Mouse (Mus musculus) midbrain, embryonic 12.5 days (tissue): ENCODE measurements around the gene Parva. TPM values are rescaled to one million over a fixed set of nuclear protein-coding genes. Genes with fewer than 3 reads are reported as not detected.
A peak's percentile ranks its signal among the peaks of the same experiment; 100 is the strongest.

Experiments
- ATAC-seq: fragments of 200-750 bp; cut with Nextera tagmentation; 2 replicates; pipeline ENCODE4 v1.8.0; 2017; ENCODE audit warnings: low read depth, moderate TSS enrichment, moderate library complexity; ENCODE audit not compliant: low FRiP score
- H3K27ac ChIP-seq: fragments of 300-500 bp; sonication (generic); replicated peaks from 2 replicates; pipeline ENCODE4 v1.5.1; 2016; ENCODE audit warnings: mild to moderate bottlenecking
- H3K27me3 ChIP-seq: fragments of 300-500 bp; sonication (generic); 2 replicates; pipeline ENCODE4 v1.6.1; 2016; ENCODE audit warnings: mild to moderate bottlenecking
- H3K36me3 ChIP-seq: fragments of 300-500 bp; sonication (generic); 2 replicates; pipeline ENCODE4 v1.6.1; 2016
- H3K4me1 ChIP-seq: fragments of 300-500 bp; sonication (generic); 2 replicates; pipeline ENCODE4 v1.6.1; 2016
- H3K4me2 ChIP-seq: fragments of 300-500 bp; sonication (generic); replicated peaks from 2 replicates; pipeline ENCODE4 v1.6.1; 2016; ENCODE audit warnings: mild to moderate bottlenecking, moderate library complexity
- H3K4me3 ChIP-seq: fragments of 300-500 bp; sonication (generic); 2 replicates; pipeline ENCODE4 v1.5.1; 2016; ENCODE audit warnings: mild to moderate bottlenecking
- H3K9ac ChIP-seq: fragments of 300-500 bp; sonication (generic); replicated peaks from 2 replicates; pipeline ENCODE4 v1.6.1; 2016; ENCODE audit warnings: mild to moderate bottlenecking, moderate library complexity
- H3K9me3 ChIP-seq: fragments of 300-500 bp; sonication (generic); 2 replicates; pipeline ENCODE4 v1.6.1; 2016; ENCODE audit warnings: mild to moderate bottlenecking
- WGBS: fragments of 180-500 bp; shearing (Covaris S2); methylation state at CpG from one replicate; pipeline ENCODE4 v1.1.7; 2016; 5-methylcytosine and 5-hydroxymethylcytosine counted together
- polyA plus RNA-seq: library from polyadenylated mRNA; unstranded; fragments of >200 nt; fragmentation: Nextera tagmentation; extraction: Ambion mirVana; gene quantifications from 2 replicates; pipeline ENCODE4 v1.2.1, GENCODE M21; 2016

The Parva gene
- 54.8 and 55.6 TPM in 2 replicates for polyA plus RNA-seq

GRCm38 (mm10) chr7:112427357-112428157, at the start of gene Parva:
Gene Parva (plus strand): TSS chr7:112427505.
- H3K4me1 ChIP-seq, result peaks cover 18% of the 10 kb centered on the region
- WGBS, result 2% methylated on average over 48 of the region's 49 CpGs
- H3K27me3 ChIP-seq, result peaks cover 17% of the 10 kb centered on the region
- no peaks in the 10 kb centered on the region for H3K36me3 ChIP-seq
- peak within 1 kb of the TSS; percentile 81 for H3K9ac ChIP-seq
- peak; percentile 84 for ATAC-seq
- peak within 1 kb of the TSS; percentile 84 for H3K4me2 ChIP-seq
- H3K4me3 ChIP-seq, result peak within 1 kb of the TSS; percentile 62
- H3K9me3 ChIP-seq, result no peaks in the 10 kb centered on the region
- H3K27ac ChIP-seq, result peak within 1 kb of the TSS; percentile 81

GRCm38 (mm10) chr7:112378056-112378455, 49.2 kb upstream of the Parva start:
- no peak overlapping the region for H3K4me2 ChIP-seq
- no peak overlapping the region for H3K4me3 ChIP-seq
- no peaks in the 10 kb centered on the region; the same call in 1 of the 2 replicates for H3K27me3 ChIP-seq
- H3K9ac ChIP-seq, result no peak overlapping the region
- no peak overlapping the region for H3K27ac ChIP-seq
- WGBS, result 84% methylated on average over 5 of the region's 5 CpGs
- no peaks in the 10 kb centered on the region for H3K36me3 ChIP-seq
- no peaks in the 10 kb centered on the region for H3K9me3 ChIP-seq
- no peak for ATAC-seq
- no peaks in the 10 kb centered on the region for H3K4me1 ChIP-seq

GRCm38 (mm10) chr7:112378476-112378875, 48.8 kb upstream of the Parva start:
- Histone ChIP-seq H3K9me3 (no peaks in the 10 kb centered on the region), H3K4me1 (no peaks in the 10 kb centered on the region), H3K27me3 (no peaks in the 10 kb centered on the region; the same call in 1 of the 2 replicates), H3K36me3 (no peaks in the 10 kb centered on the region), H3K9ac (no peak overlapping the region), H3K4me2 (no peak overlapping the region), H3K4me3 (no peak overlapping the region), H3K27ac (no peak overlapping the region)
- 90% methylated on average over 5 of the region's 5 CpGs for WGBS
- ATAC-seq, result no peak

DNA sequence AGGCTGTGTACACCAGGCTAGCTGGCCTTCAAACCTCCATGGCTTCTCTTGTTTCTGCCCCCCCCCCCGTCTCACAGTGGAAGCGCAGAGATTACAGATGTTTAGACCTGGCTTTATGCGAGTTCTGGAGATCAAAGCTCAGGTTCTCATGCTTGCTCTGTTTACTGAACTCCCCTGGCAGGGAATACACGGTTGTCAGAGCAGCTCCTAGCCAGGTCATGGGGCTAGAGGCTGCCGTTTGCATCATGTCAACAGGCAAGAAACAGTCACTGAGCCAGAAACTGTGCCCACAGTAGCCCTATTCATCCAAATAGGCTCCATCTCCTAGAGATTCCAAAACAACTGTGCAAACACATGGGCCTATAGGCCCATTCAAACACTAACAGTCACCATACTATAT, 40.8 kb upstream of the Parva start:
- H3K9me3 ChIP-seq, result no peaks in the 10 kb centered on the region
- 73% methylated on average over 5 of the region's 5 CpGs for whole genome bisulfite sequencing
- no peaks in the 10 kb centered on the region for H3K36me3 ChIP-seq
- H3K4me2 ChIP-seq, result no peak overlapping the region
- ATAC-seq, result no peak
- peaks cover 23% of the 10 kb centered on the region for H3K4me1 ChIP-seq
- no peak overlapping the region for H3K9ac ChIP-seq
- no peak overlapping the region for H3K27ac ChIP-seq
- H3K4me3 ChIP-seq, result no peak overlapping the region
- no peaks in the 10 kb centered on the region for H3K27me3 ChIP-seq

DNA sequence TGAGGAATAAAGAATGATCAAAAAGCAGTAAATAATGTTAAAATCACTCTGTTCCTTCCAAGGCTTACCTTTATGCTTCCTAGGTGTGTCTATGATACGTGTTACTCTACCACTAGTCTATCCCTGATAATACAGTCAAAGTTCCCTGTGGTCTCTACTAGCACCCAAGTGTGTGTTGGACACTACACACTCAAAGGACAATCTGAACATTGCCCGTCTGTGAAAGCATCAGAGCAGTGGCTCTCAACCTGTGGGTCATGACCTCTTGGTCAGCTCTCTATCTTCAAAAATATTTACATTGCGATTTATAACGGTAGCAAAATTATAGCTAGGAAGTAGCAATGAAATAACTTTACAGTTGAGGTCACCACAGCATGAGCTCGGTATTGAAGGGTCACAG, 39.4 kb upstream of the Parva start:
- no peak overlapping the region for H3K4me2 ChIP-seq
- H3K4me1 ChIP-seq, result peaks cover 35% of the 10 kb centered on the region
- no peak overlapping the region for H3K9ac ChIP-seq
- H3K27me3 ChIP-seq, result no peaks in the 10 kb centered on the region
- no peaks in the 10 kb centered on the region for H3K9me3 ChIP-seq
- 76% methylated on average over 5 of the region's 5 CpGs for WGBS
- H3K4me3 ChIP-seq, result no peak overlapping the region
- ATAC-seq, result no peak
- no peaks in the 10 kb centered on the region for H3K36me3 ChIP-seq
- H3K27ac ChIP-seq, result no peak overlapping the region

DNA sequence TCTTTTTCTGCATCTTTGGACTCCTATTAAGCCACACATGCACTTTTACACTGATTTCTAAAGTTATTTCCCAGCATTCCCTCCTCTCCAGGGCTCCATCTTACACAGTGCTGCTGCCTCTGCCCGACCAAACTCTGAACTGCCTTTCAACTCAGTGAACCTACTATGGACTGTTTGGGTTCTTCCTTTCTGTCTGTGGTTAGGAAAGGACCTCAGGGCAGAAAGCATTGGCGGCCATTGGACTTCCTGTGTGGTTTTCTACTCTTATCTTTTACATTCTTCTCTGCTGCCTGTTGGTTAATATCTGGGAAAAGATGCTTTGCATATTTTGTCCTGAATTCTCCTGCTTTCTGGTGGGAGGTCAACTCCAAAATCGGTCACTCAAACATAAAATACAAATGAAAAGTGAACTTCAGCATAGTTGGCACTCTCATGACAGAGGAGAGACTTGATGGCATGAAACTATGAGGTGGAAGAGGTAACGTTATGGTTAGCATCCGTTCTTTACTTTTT, 38.9 kb upstream of the Parva start:
- 87% methylated on average over 5 of the region's 5 CpGs for WGBS
- Histone ChIP-seq H3K36me3 (no peaks in the 10 kb centered on the region), H3K4me1 (peaks cover 35% of the 10 kb centered on the region), H3K4me2 (no peak overlapping the region), H3K9ac (no peak overlapping the region), H3K9me3 (no peaks in the 10 kb centered on the region), H3K4me3 (no peak overlapping the region), H3K27me3 (no peaks in the 10 kb centered on the region), H3K27ac (no peak overlapping the region)
- no peak for ATAC-seq

GRCm38 (mm10) chr7:112389611-112390251, 37.6 kb upstream of the Parva start:
- Histone ChIP-seq H3K9me3 (no peaks in the 10 kb centered on the region), H3K4me3 (no peak overlapping the region), H3K36me3 (no peaks in the 10 kb centered on the region), H3K4me1 (peaks cover 35% of the 10 kb centered on the region), H3K27ac (peak overlapping the region; percentile 60; the same call in 1 of the 2 replicates), H3K9ac (no peak overlapping the region), H3K4me2 (no peak overlapping the region), H3K27me3 (no peaks in the 10 kb centered on the region)
- no peak for ATAC-seq
- WGBS, result 49% methylated on average over 6 of the region's 6 CpGs

DNA sequence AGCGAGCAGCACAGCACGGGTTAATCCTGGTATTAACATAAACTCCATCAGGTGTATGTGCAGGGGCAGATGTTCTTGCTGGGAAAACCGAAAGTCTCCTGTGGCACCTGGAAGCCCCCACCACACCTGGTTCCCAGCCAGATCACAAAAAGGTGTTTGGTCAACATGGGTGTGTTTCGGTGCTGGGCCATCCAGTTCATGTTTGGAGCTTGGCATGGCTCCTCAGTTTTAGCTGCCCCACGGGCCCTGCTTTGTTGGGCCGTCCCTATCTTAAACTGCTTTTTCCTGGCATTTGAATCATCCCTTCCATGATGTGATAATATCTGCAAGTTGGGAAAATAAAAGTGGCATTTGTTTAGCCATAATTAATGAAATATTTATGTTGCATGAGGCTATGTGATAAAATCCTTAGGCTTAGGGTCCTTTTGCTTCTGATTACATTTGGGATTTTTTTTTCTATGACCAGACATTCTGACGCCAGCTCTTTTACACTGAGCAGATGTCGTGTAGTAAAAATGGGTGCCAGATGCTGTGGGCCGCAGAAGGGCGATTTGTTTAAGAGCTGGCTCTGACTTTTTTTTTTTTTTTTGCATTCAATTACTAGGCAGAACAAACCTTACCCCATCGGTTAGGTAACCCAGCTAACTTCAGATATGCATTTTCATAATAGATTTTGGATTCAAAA, 36.9 kb upstream of the Parva start:
- Histone ChIP-seq H3K9me3 (no peaks in the 10 kb centered on the region), H3K4me3 (no peak overlapping the region), H3K9ac (no peak overlapping the region), H3K27ac (peak overlapping the region; percentile 65), H3K4me1 (peaks cover 35% of the 10 kb centered on the region), H3K4me2 (no peak overlapping the region), H3K36me3 (no peaks in the 10 kb centered on the region), H3K27me3 (no peaks in the 10 kb centered on the region)
- 34% methylated on average over 11 of the region's 11 CpGs for WGBS
- no peak for ATAC-seq

GRCm38 (mm10) chr7:112390937-112391605, 36.2 kb upstream of the Parva start:
- peaks cover 35% of the 10 kb centered on the region for H3K4me1 ChIP-seq
- 28% methylated on average over 6 of the region's 6 CpGs for WGBS
- H3K27me3 ChIP-seq, result no peaks in the 10 kb centered on the region; the same call in 1 of the 2 replicates
- no peak overlapping the region for H3K4me3 ChIP-seq
- peak overlapping the region; percentile 65 for H3K27ac ChIP-seq
- no peak overlapping the region for H3K9ac ChIP-seq
- H3K9me3 ChIP-seq, result no peaks in the 10 kb centered on the region
- no peak overlapping the region for H3K4me2 ChIP-seq
- 0 out of 2 replicates have a peak, but pooled peaks have one; percentile 44 for ATAC-seq
- H3K36me3 ChIP-seq, result no peaks in the 10 kb centered on the region

DNA sequence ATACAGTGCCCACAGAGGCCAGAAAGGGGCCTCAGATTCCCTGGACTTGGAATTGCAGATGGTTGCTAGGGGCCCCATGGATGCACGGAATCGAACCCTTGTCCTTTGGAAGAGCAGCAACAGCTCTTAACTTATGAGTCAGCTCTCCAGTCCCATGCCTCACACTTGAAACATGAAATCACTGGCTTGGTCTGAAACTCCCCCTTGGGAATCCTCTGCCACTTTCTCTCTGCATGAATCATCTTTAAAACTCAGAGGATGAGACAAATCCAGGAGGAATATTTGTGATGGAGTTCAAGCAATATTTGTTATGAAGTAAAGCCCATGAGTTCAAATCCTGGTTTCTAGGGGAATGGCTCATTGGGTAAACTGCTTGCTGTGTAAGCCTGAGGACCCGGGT, 29.5 kb upstream of the Parva start:
- no peaks in the 10 kb centered on the region for H3K9me3 ChIP-seq
- no peak overlapping the region for H3K9ac ChIP-seq
- H3K36me3 ChIP-seq, result no peaks in the 10 kb centered on the region
- peaks cover 13% of the 10 kb centered on the region for H3K4me1 ChIP-seq
- WGBS, result 90% methylated on average over 3 of the region's 3 CpGs
- peaks cover 7% of the 10 kb centered on the region; the same call in 1 of the 2 replicates for H3K27me3 ChIP-seq
- no peak overlapping the region for H3K27ac ChIP-seq
- no peak overlapping the region for H3K4me3 ChIP-seq
- ATAC-seq, result no peak
- H3K4me2 ChIP-seq, result no peak overlapping the region

DNA sequence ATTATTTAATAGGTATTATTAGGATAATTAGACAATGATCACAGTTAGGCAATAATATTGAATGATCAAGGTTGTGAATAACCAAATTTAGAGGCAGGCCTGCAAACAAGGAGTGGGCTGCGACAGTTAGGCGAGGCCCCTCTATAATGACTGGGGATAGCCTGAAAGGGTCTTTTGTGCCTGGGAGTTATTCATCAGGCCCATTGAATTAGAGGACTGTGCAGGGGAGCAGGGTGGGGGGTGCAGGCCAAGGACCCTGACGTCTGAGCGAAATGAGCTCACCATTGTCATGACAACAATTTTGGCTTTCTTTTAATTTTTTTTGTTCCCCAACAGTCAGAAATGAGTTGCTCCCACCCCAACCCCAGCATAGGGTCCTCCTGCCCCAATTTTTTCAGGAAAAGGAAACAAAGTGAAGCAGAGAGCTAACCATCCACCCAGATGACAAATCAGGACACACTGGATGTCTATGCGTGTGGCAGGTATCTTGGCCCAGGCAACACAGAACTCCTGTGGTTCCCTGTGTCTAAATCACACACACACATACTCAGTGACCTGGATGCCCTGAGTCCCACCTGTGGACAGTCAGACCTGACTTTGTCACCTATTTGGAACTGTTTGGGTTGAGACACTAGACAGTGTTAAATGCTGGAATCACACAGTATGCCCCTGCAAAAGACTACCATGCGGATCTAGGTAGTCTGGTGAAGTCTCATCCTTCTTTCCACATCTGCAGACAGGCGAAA, 27.7 kb upstream of the Parva start:
- Histone ChIP-seq H3K27me3 (peaks cover 7% of the 10 kb centered on the region; the same call in 1 of the 2 replicates), H3K9me3 (no peaks in the 10 kb centered on the region), H3K27ac (peak overlapping the region; percentile 35; the same call in 1 of the 2 replicates), H3K9ac (no peak overlapping the region), H3K36me3 (no peaks in the 10 kb centered on the region), H3K4me2 (no peak overlapping the region), H3K4me3 (no peak overlapping the region), H3K4me1 (peaks cover 13% of the 10 kb centered on the region)
- 40% methylated on average over 7 of the region's 7 CpGs for WGBS
- ATAC-seq, result peak; percentile 87
